Mouse (Mus musculus) megakaryocyte, embryonic 14.5 days (primary cell): ENCODE measurements around the gene Fndc7.

Source experiments
- FLI1 ChIP-seq: IDR thresholded peaks from 2 replicates; pipeline ENCODE4 v1.6.1; 2012; ENCODE audit warnings: low read length, inconsistent platforms, mixed read lengths
- GATA1 ChIP-seq: IDR thresholded peaks from 3 replicates; pipeline ENCODE4 v1.6.1; 2012; ENCODE audit warnings: mixed read lengths, low read length, inconsistent platforms, borderline replicate concordance

DNA sequence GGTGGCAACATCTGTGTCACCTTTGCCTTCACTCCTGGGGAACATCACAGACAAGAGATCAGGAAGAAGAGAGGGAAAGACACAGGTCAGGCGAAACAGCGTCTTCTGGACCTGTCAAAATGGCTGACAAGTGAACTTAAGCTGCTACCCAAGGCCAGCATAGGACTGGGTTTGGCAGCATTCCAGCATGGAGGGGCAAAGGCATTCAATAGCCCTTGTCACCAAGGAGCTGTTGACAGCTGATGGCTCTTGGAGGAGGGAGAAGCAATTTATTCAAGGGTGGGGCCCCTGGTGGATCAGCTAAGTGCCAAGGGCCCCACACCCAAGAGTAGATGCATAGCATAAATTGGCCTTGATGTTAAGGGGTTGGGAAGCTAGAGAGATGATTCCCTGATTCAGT lies 10.7 kb downstream of the Fndc7 start:
- TF ChIP-seq FLI1 (no peak), GATA1 (no peak)
